Mouse (Mus musculus): Measurements from ENCODE around the gene AC129217.1. TPM values are rescaled to one million over a fixed set of nuclear protein-coding genes. Genes with fewer than 3 reads are reported as not detected.
A peak's percentile ranks its signal among the peaks of the same experiment; 100 is the strongest.

The AC129217.1 gene
- polyA plus RNA-seq (2015; fragmentation: Nextera tagmentation; extraction: Ambion mirVana): not detected in 2 replicates

- Histone ChIP-seq H3K27ac (no peak within 1 kb of the TSS), H3K27me3 (replicated peaks) (no peaks in the 10 kb centered on the region), H3K9ac (no peak within 1 kb of the TSS), H3K4me3 (no peak within 1 kb of the TSS), H3K4me1 (no peaks in the 10 kb centered on the region), H3K36me3 (replicated peaks) (peaks cover 91% of the 10 kb centered on the region), H3K4me2 (no peak within 1 kb of the TSS), H3K9me3 (no peaks in the 10 kb centered on the region)
- ATAC-seq (replicated peaks): no peak
- 82% methylated on average over 8 of the region's 8 CpGs for whole genome bisulfite sequencing
These were observed at the start of gene AC129217.1 for GRCm38 (mm10) chr19:8829660-8830059. AC129217.1 (plus strand) TSS chr19:8829773.

GRCm38 (mm10) chr19:8786008-8786781, 43.4 kb upstream of the AC129217.1 start, which contains the start of gene Taf6l:
Taf6l (minus strand) TSS chr19:8786417.
- peak; percentile 99 for ATAC-seq (replicated peaks)
- H3K9me3 ChIP-seq: no peaks in the 10 kb centered on the region
- H3K27me3 ChIP-seq (replicated peaks): no peaks in the 10 kb centered on the region
- peak within 1 kb of the TSS; percentile 78 for H3K9ac ChIP-seq
- peak within 1 kb of the TSS; percentile 93 for H3K4me3 ChIP-seq
- peaks cover 25% of the 10 kb centered on the region for H3K4me1 ChIP-seq
- under 1% methylated on average over 32 of the region's 32 CpGs for WGBS
- peak within 1 kb of the TSS; percentile 77 for H3K4me2 ChIP-seq
- peaks cover 16% of the 10 kb centered on the region; the same call in 1 of the 2 replicates for H3K36me3 ChIP-seq (replicated peaks)
- H3K27ac ChIP-seq: peak within 1 kb of the TSS; percentile 89

GRCm38 (mm10) chr19:8788521-8788920, 41.1 kb upstream of the AC129217.1 start:
- H3K4me2 ChIP-seq: no peak overlapping the region
- H3K9me3 ChIP-seq: no peaks in the 10 kb centered on the region
- 12% methylated on average over 3 of the region's 3 CpGs for WGBS
- H3K27ac ChIP-seq: peak overlapping the region; percentile 43
- H3K9ac ChIP-seq: no peak overlapping the region
- peaks cover 25% of the 10 kb centered on the region for H3K4me1 ChIP-seq
- no peak for ATAC-seq (replicated peaks)
- H3K36me3 ChIP-seq (replicated peaks): peaks cover 12% of the 10 kb centered on the region
- no peak overlapping the region for H3K4me3 ChIP-seq
- no peaks in the 10 kb centered on the region for H3K27me3 ChIP-seq (replicated peaks)

DNA sequence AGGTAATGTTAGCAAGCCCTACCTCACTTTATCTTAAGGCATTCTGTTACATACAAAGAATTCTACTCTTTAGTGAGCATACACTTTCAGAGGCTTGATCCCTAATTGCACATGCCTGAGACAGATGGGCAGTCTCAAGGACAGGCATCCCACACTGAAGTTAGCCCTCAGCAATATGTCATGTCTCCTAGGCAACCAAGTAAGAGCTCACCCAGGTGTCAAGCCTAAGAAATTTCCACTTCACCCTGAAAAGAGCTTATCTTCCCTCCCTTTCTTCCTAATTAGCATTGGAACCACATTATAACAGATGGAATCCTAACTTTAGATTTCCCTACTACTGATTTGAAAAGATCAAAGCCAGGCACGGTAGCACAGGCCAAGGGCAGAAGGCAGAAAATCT, 40.4 kb upstream of the AC129217.1 start:
- Histone ChIP-seq H3K9ac (0 out of 2 replicates have a peak overlapping the region, but pooled peaks have one; percentile 17), H3K4me1 (peaks cover 25% of the 10 kb centered on the region), H3K4me3 (no peak overlapping the region), H3K27me3 (replicated peaks) (no peaks in the 10 kb centered on the region), H3K36me3 (replicated peaks) (peaks cover 18% of the 10 kb centered on the region), H3K27ac (peak overlapping the region; percentile 43), H3K9me3 (no peaks in the 10 kb centered on the region), H3K4me2 (no peak overlapping the region)
- 31% methylated on average over 1 of the region's 1 CpGs for WGBS
- ATAC-seq (replicated peaks): no peak

DNA sequence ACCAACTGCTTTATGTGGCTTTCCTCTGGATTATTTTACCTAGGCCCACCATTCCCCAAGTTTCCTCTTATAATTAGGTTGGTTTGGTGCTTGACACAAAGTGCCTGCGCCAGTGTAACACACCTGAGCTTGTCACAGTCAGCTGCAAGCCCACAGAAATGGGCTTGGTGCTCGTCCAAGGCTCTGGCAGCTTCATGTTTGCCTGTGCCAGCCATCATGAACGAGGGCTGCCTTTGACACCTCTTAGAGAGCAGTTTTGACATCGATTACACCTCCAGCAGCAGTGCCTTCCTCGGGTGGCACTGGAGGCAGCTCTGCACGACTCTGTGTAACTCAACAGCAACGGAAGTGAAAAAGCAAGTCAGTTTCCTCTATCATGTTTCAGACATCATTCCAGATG, 39.4 kb upstream of the AC129217.1 start:
- no peaks in the 10 kb centered on the region for H3K27me3 ChIP-seq (replicated peaks)
- no peak overlapping the region for H3K4me3 ChIP-seq
- ATAC-seq (replicated peaks): no peak
- no peak overlapping the region for H3K4me2 ChIP-seq
- H3K9ac ChIP-seq: no peak overlapping the region
- no peak overlapping the region for H3K27ac ChIP-seq
- peaks cover 19% of the 10 kb centered on the region for H3K4me1 ChIP-seq
- peaks cover 20% of the 10 kb centered on the region for H3K36me3 ChIP-seq (replicated peaks)
- WGBS: 83% methylated on average over 7 of the region's 7 CpGs
- H3K9me3 ChIP-seq: no peaks in the 10 kb centered on the region

DNA sequence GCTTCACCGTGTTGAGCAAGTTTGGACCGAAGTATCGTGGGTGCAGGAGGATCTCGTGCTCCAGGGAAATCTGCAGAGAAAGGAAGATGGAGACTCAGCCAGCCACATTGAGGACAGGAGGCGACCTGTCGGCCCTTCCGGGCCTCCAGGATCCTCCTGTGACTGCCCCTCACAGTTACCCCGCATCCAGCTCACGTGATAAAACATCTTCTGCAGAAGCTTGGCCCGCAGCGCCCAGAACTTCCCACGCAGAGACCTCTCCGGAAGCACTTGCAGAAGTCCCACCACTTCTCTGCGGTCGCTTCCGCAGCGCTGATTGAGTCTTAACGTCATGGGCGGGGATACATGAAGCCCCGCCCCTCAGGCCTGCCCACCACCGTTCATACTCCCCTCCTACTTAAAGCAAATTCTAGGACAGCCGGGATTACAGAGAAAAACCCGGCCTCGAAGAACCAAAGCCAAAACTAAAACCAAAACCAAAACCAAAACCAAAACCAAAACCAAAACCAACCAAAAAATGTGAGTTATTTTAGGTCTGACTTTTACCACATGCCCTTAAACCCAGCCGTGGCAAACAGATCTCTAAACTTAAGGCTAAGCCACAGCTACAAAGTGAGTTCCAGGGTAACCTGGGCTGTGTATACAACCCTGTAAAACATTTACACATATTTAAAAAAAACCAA, 31.2 kb upstream of the AC129217.1 start, which contains the start of gene Polr2g:
TSS of gene Polr2g (minus strand) at position 314 of the 683 bp plus-strand sequence.
- H3K4me2 ChIP-seq: peak within 1 kb of the TSS; percentile 92
- WGBS: 2% methylated on average over 25 of the region's 25 CpGs
- ATAC-seq (replicated peaks): peak; percentile 70
- H3K4me3 ChIP-seq: peak within 1 kb of the TSS; percentile 85
- H3K36me3 ChIP-seq (replicated peaks): peaks cover 10% of the 10 kb centered on the region
- H3K9me3 ChIP-seq: no peaks in the 10 kb centered on the region
- H3K9ac ChIP-seq: peak within 1 kb of the TSS; percentile 65
- peak within 1 kb of the TSS; percentile 68 for H3K27ac ChIP-seq
- peaks cover 31% of the 10 kb centered on the region for H3K4me1 ChIP-seq
- H3K27me3 ChIP-seq (replicated peaks): no peaks in the 10 kb centered on the region

- Histone ChIP-seq H3K27me3 (replicated peaks) (no peaks in the 10 kb centered on the region), H3K4me3 (peak overlapping the region; percentile 85; the same call in 1 of the 2 replicates), H3K36me3 (replicated peaks) (peaks cover 5% of the 10 kb centered on the region), H3K9ac (no peak overlapping the region), H3K4me1 (peaks cover 37% of the 10 kb centered on the region), H3K9me3 (no peaks in the 10 kb centered on the region), H3K27ac (0 out of 2 replicates have a peak overlapping the region, but pooled peaks have one; percentile 68), H3K4me2 (peak overlapping the region; percentile 92)
- ATAC-seq (replicated peaks): no peak
These were observed 30.6 kb upstream of the AC129217.1 start for GRCm38 (mm10) chr19:8798947-8799315.

DNA sequence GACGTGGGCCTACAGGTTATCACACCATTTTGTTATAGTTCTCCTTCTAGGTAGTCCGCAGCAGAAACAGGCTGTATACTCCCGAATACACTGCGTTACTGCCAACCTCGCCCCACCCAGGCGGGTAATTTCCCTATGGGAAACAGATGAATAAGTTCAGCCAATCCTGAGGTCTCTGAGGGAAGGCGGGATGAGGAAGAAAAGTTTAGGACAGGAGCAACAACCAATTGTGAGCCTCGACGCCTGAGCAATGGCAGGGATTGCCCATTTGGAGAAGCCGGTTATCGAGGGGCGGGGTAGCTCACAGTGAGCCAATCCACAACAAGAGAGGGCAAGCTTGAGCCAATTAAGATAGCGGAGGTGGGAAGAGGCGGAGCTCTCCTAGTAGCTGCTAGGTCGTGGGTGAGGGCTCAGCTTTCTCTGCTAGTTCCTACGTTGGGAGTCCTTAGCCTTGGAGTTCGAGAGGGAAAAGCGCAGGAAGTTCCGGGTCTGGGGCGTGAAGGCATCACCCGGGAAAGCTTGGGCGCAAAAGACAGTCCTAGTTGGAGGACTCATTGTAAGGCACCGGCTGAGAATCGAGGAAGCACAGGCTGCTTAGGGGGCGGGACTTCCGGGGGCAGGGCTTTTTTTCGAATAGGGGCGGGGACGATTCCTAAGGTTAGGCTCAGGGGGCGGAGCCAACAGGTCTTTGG, 27.3 kb upstream of the AC129217.1 start, which contains the start of gene Zbtb3:
TSS of gene Zbtb3 (plus strand) at position 426 of the 692 bp plus-strand sequence.
- H3K4me3 ChIP-seq: peak within 1 kb of the TSS; percentile 67
- no peaks in the 10 kb centered on the region for H3K27me3 ChIP-seq (replicated peaks)
- H3K36me3 ChIP-seq (replicated peaks): peaks cover 3% of the 10 kb centered on the region; the same call in 1 of the 2 replicates
- peaks cover 35% of the 10 kb centered on the region for H3K4me1 ChIP-seq
- H3K4me2 ChIP-seq: peak within 1 kb of the TSS; percentile 74
- H3K9ac ChIP-seq: peak within 1 kb of the TSS; percentile 65
- H3K9me3 ChIP-seq: no peaks in the 10 kb centered on the region
- H3K27ac ChIP-seq: peak within 1 kb of the TSS; percentile 96
- ATAC-seq (replicated peaks): peak; percentile 98
- under 1% methylated on average over 30 of the region's 30 CpGs for WGBS

- WGBS: 85% methylated on average over 9 of the region's 9 CpGs
- Histone ChIP-seq H3K27ac (peak overlapping the region; percentile 96), H3K27me3 (replicated peaks) (no peaks in the 10 kb centered on the region), H3K9me3 (no peaks in the 10 kb centered on the region), H3K4me1 (peaks cover 28% of the 10 kb centered on the region), H3K36me3 (replicated peaks) (peaks cover 3% of the 10 kb centered on the region; the same call in 1 of the 2 replicates), H3K4me3 (peak overlapping the region; percentile 67), H3K9ac (no peak overlapping the region), H3K4me2 (peak overlapping the region; percentile 74)
- no peak for ATAC-seq (replicated peaks)
These were observed 26.3 kb upstream of the AC129217.1 start for GRCm38 (mm10) chr19:8803204-8803780.

GRCm38 (mm10) chr19:8803879-8804660, 25.5 kb upstream of the AC129217.1 start:
- Histone ChIP-seq H3K9ac (no peak overlapping the region), H3K27ac (no peak overlapping the region), H3K36me3 (replicated peaks) (peaks cover 7% of the 10 kb centered on the region; the same call in 1 of the 2 replicates), H3K4me1 (peaks cover 21% of the 10 kb centered on the region), H3K27me3 (replicated peaks) (no peaks in the 10 kb centered on the region), H3K4me3 (no peak overlapping the region), H3K9me3 (no peaks in the 10 kb centered on the region), H3K4me2 (no peak overlapping the region)
- 91% methylated on average over 11 of the region's 11 CpGs for WGBS
- no peak for ATAC-seq (replicated peaks)

DNA sequence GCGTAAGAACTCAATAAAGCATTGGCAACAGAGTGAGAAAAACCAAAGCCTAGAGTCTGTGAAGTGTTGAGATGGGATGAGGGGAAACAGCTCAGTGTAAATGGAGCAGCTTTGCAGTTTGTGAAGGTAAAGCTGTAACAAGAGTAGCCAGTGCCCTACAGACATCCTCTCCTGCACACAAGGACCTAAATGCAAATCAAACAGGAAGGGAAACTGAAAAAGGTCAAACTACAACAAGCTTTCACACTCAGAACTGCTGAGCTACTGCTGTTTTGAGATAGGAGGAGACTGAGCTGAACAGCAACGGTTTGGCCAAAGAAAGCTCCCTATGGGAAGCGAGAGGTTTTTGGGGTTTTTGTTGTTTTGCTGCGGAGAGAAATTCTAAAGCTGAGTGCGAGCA, 22.8 kb upstream of the AC129217.1 start:
- 90% methylated on average over 5 of the region's 5 CpGs for WGBS
- Histone ChIP-seq H3K4me1 (peaks cover 18% of the 10 kb centered on the region), H3K9me3 (no peaks in the 10 kb centered on the region), H3K27ac (no peak overlapping the region), H3K4me2 (no peak overlapping the region), H3K4me3 (no peak overlapping the region), H3K27me3 (replicated peaks) (no peaks in the 10 kb centered on the region), H3K9ac (no peak overlapping the region), H3K36me3 (replicated peaks) (peaks cover 14% of the 10 kb centered on the region)
- ATAC-seq (replicated peaks): no peak

Measured in midbrain, embryonic 15.5 days (tissue).